8 mouse cellular contexts compared by ENCODE assay signal in genomic region chr7:44986192-44986878, GRCm38 (mm10). TPM values are rescaled to one million over a fixed set of nuclear protein-coding genes. Genes with fewer than 3 reads are reported as not detected.
DNase-seq lines count a peak whose midpoint lies in the region; ATAC-seq lines count a peak whose summit lies in the region.

Gene Prmt1, minus strand, starts transcription at chr7:44986568.

- H3K4me1 ChIP-seq in heart, embryonic 10.5 days = peaks cover 34% of the 10 kb centered on the region
- H3K4me1 ChIP-seq in kidney, embryonic 15.5 days = peaks cover 44% of the 10 kb centered on the region

- peak within 1 kb of the TSS; percentile 99 for H3K27ac ChIP-seq in heart, embryonic 10.5 days
- peak within 1 kb of the TSS; percentile 97 for H3K27ac ChIP-seq in kidney, embryonic 15.5 days

- peak within 1 kb of the TSS; percentile 97 for H3K9ac ChIP-seq in kidney, embryonic 15.5 days

- H3K4me2 ChIP-seq in kidney, embryonic 15.5 days = peak within 1 kb of the TSS; percentile 72

- H3K9me3 ChIP-seq in heart, embryonic 10.5 days = no peaks in the 10 kb centered on the region
- no peaks in the 10 kb centered on the region for H3K9me3 ChIP-seq in kidney, embryonic 15.5 days (replicated peaks)

- peak; percentile 89 for ATAC-seq in erythroblast, adult 5-6 weeks (replicated peaks; ENCODE audit: low FRiP score, poor library complexity, severe bottlenecking)
- peak; percentile 97 for ATAC-seq in kidney, embryonic 15.5 days (replicated peaks; ENCODE audit: low FRiP score)
- peak; percentile 88 for ATAC-seq in monocyte, adult 5-6 weeks (replicated peaks; ENCODE audit: insufficient number of reproducible peaks, low FRiP score, low TSS enrichment, poor library complexity, severe bottlenecking)

- DNase-seq in B cell, adult 2 months = peak; percentile 95 to 97
- peak; percentile 100 for DNase-seq in brain, adult 2 months (ENCODE audit: low read depth, low spot score)
- peak; percentile 100 for DNase-seq in heart, embryonic 10.5 days (ENCODE audit: low spot score)
- DNase-seq in liver = peak; percentile 98
- peak; percentile 95 to 96 for DNase-seq in spleen, postnatal 4 days (ENCODE audit: low spot score in 2 of 2)

- H3K27me3 ChIP-seq in heart, embryonic 10.5 days (ENCODE audit: insufficient read depth, poor library complexity, severe bottlenecking) = no peaks in the 10 kb centered on the region
- no peaks in the 10 kb centered on the region for H3K27me3 ChIP-seq in kidney, embryonic 15.5 days

- WGBS in heart, embryonic 10.5 days = under 1% methylated on average over 42 of the region's 42 CpGs
- WGBS in kidney, embryonic 15.5 days = under 1% methylated on average over 41 of the region's 42 CpGs

- H3K4me3 ChIP-seq in heart, embryonic 10.5 days = peak within 1 kb of the TSS; percentile 95
- H3K4me3 ChIP-seq in kidney, embryonic 15.5 days (replicated peaks) = peak within 1 kb of the TSS; percentile 97

- H3K36me3 ChIP-seq in heart, embryonic 10.5 days = peaks cover 52% of the 10 kb centered on the region
- peaks cover 45% of the 10 kb centered on the region for H3K36me3 ChIP-seq in kidney, embryonic 15.5 days

RNA-seq across cellular contexts. Expression of gene Prmt1, which starts in this region (rescaled TPM):
- 21.7 and 73.4 TPM in 2 replicates for total RNA-seq in erythroblast, adult 5-6 weeks (2015; ENCODE audit: low replicate concordance)
- 9.2 and 30.6 TPM in 2 replicates for total RNA-seq in erythroblast, adult 5-6 weeks (2017; ENCODE audit: low replicate concordance)
- polyA plus RNA-seq in heart, embryonic 10.5 days (2016; fragmentation: Nextera tagmentation; extraction: Ambion mirVana) = 563 and 740 TPM in 2 replicates
- polyA plus RNA-seq in kidney, embryonic 15.5 days (2015; fragmentation: Nextera tagmentation; extraction: Ambion mirVana) = 704 and 710 TPM in 2 replicates
- 57.2 to 80.2 TPM (median 58.1 TPM) in 3 replicates for total RNA-seq in monocyte, adult 5-6 weeks (2017)

Comparison
In these comparisons a context has a peak if more than half of its experiments do, and no peak if none do; other contexts are left out.
1. Peak in every context shown above with its lines: DNase-seq, ATAC-seq, H3K4me3 ChIP-seq and H3K27ac ChIP-seq.